Mouse (Mus musculus) midbrain, embryonic 16.5 days (tissue): ENCODE measurements around the gene Olfr410. TPM values are rescaled to one million over a fixed set of nuclear protein-coding genes. Genes with fewer than 3 reads are reported as not detected.

Experiments used
- ATAC-seq: fragments of 200-750 bp; cut with Nextera tagmentation; 2 replicates; pipeline ENCODE4 v1.8.0; 2017; ENCODE audit warnings: moderate TSS enrichment
- H3K27ac ChIP-seq: fragments of 300-500 bp; sonication (generic); 2 replicates; pipeline ENCODE4 v1.5.1; 2014; ENCODE audit warnings: mild to moderate bottlenecking, low read length, mixed read lengths
- H3K27me3 ChIP-seq: fragments of 300-500 bp; sonication (generic); 2 replicates; pipeline ENCODE4 v1.6.1; 2014; ENCODE audit warnings: low read depth, low read length, mixed read lengths; ENCODE audit not compliant: control insufficient read depth, insufficient read depth
- H3K36me3 ChIP-seq: fragments of 300-500 bp; sonication (generic); 2 replicates; pipeline ENCODE4 v1.6.1; 2014; ENCODE audit warnings: mild to moderate bottlenecking, low read length, moderate library complexity, mixed read lengths; ENCODE audit not compliant: control insufficient read depth, insufficient read depth
- H3K4me1 ChIP-seq: fragments of 300-500 bp; sonication (generic); 2 replicates; pipeline ENCODE4 v1.6.1; 2014; ENCODE audit warnings: mild to moderate bottlenecking, low read length, mixed read lengths; ENCODE audit not compliant: control insufficient read depth, insufficient read depth
- H3K4me2 ChIP-seq: fragments of 300-500 bp; sonication (generic); 2 replicates; pipeline ENCODE4 v1.6.1; 2014; ENCODE audit warnings: mild to moderate bottlenecking, low read length, mixed read lengths
- H3K4me3 ChIP-seq: fragments of 300-500 bp; sonication (generic); 2 replicates; pipeline ENCODE4 v1.5.1; 2014; ENCODE audit warnings: low read depth, mild to moderate bottlenecking, low read length, moderate library complexity, mixed read lengths
- H3K9ac ChIP-seq: fragments of 300-500 bp; sonication (generic); 2 replicates; pipeline ENCODE4 v1.6.1; 2014; ENCODE audit warnings: low read depth, low read length, mixed read lengths
- H3K9me3 ChIP-seq: fragments of 300-500 bp; sonication (generic); replicated peaks from 2 replicates; pipeline ENCODE4 v1.6.1; 2014; ENCODE audit warnings: mild to moderate bottlenecking, low read length, mixed read lengths; ENCODE audit not compliant: control insufficient read depth, poor library complexity, severe bottlenecking
- WGBS: fragments of 180-500 bp; shearing (Covaris S2); extraction: QIAGEN DNeasy Blood & Tissue Kit; methylation state at CpG from one replicate; pipeline ENCODE4 v1.1.7; 2014; 5-methylcytosine and 5-hydroxymethylcytosine counted together
- polyA plus RNA-seq: library from polyadenylated mRNA; unstranded; fragments of >200 nt; fragmentation: Nextera tagmentation; extraction: Ambion mirVana; gene quantifications from 2 replicates; pipeline ENCODE4 v1.2.1, GENCODE M21; 2015

Gene Olfr410
- polyA plus RNA-seq, 1 experiment from 2014 or later = not detected

GRCm38 (mm10) chr11:74326044-74326443, 11.8 kb downstream of the Olfr410 start:
- Histone ChIP-seq H3K9me3 (no peaks in the 10 kb centered on the region), H3K9ac (no peak overlapping the region), H3K4me3 (no peak overlapping the region), H3K4me2 (no peak overlapping the region), H3K4me1 (no peaks in the 10 kb centered on the region), H3K27ac (no peak overlapping the region), H3K36me3 (no peaks in the 10 kb centered on the region), H3K27me3 (no peaks in the 10 kb centered on the region)
- no peak for ATAC-seq
- WGBS = 82% methylated on average over 2 of the region's 2 CpGs

GRCm38 (mm10) chr11:74287256-74287655, 50.6 kb downstream of the Olfr410 start:
- H3K4me2 ChIP-seq = no peak overlapping the region
- 77% methylated on average over 2 of the region's 2 CpGs for WGBS
- no peaks in the 10 kb centered on the region for H3K4me1 ChIP-seq
- H3K36me3 ChIP-seq = no peaks in the 10 kb centered on the region
- no peaks in the 10 kb centered on the region for H3K27me3 ChIP-seq
- no peak overlapping the region for H3K9ac ChIP-seq
- H3K27ac ChIP-seq = no peak overlapping the region
- no peaks in the 10 kb centered on the region for H3K9me3 ChIP-seq
- no peak for ATAC-seq
- no peak overlapping the region for H3K4me3 ChIP-seq

- Histone ChIP-seq H3K36me3 (no peaks in the 10 kb centered on the region), H3K4me3 (no peak within 1 kb of the TSS), H3K9me3 (no peaks in the 10 kb centered on the region; the same call in 1 of the 2 replicates), H3K4me2 (no peak within 1 kb of the TSS), H3K27ac (no peak within 1 kb of the TSS), H3K9ac (no peak within 1 kb of the TSS), H3K4me1 (no peaks in the 10 kb centered on the region), H3K27me3 (no peaks in the 10 kb centered on the region)
- WGBS = 54% methylated on average over 2 of the region's 2 CpGs
- ATAC-seq = no peak
These were observed 54.4 kb downstream of the Olfr410 start, which contains the start of gene Olfr59 for GRCm38 (mm10) chr11:74283436-74283835. Gene Olfr59, plus strand, starts transcription at chr11:74283736.

Other genes starting within 250 kb of the Olfr410 start
- gene Olfr401, start 224.3 kb downstream of the Olfr410 start, polyA plus RNA-seq = not detected in 2 replicates
- gene Olfr402, start 184.5 kb downstream of the Olfr410 start, polyA plus RNA-seq = not detected in 2 replicates
- not detected in 2 replicates for gene Olfr403, start 151.8 kb downstream of the Olfr410 start, polyA plus RNA-seq
- gene Olfr43, start 126.7 kb downstream of the Olfr410 start, polyA plus RNA-seq = not detected in 2 replicates
- gene Olfr406, start 78.2 kb downstream of the Olfr410 start, polyA plus RNA-seq = not detected in 2 replicates
- gene Olfr59, start 54.3 kb downstream of the Olfr410 start, polyA plus RNA-seq = not detected in 2 replicates
- not detected in 2 replicates for gene Olfr411, start 14.6 kb upstream of the Olfr410 start, polyA plus RNA-seq
- gene Olfr412, start 24.0 kb upstream of the Olfr410 start, polyA plus RNA-seq = not detected in 2 replicates